Mouse (Mus musculus) testis, adult 2 months (tissue): ENCODE measurements at regions not wholly inside any gene's neighbourhood (a gene's known extent, or its start where the extent isn't known, plus 50 kb on each side); places are given as distances from the start of the nearest gene placed in this dataset.

Experiments
- H3K27ac ChIP-seq: fragments of 200-500 bp; 2 replicates; pipeline ENCODE4 v1.5.1; 2012; ENCODE audit warnings: low read depth, low read length; ENCODE audit not compliant: control insufficient read depth, insufficient read depth
- H3K27me3 ChIP-seq: fragments of 200-500 bp; 2 replicates; pipeline ENCODE4 v1.6.1; 2012; ENCODE audit warnings: mild to moderate bottlenecking, low read length, moderate library complexity; ENCODE audit not compliant: control insufficient read depth, insufficient read depth
- H3K36me3 ChIP-seq: fragments of 200-500 bp; 2 replicates; pipeline ENCODE4 v1.6.1; 2012; ENCODE audit warnings: mild to moderate bottlenecking, low read length; ENCODE audit not compliant: control insufficient read depth, insufficient read depth
- H3K4me1 ChIP-seq: fragments of 200-500 bp; 2 replicates; pipeline ENCODE4 v1.6.1; 2012; ENCODE audit warnings: low read length; ENCODE audit not compliant: control insufficient read depth, insufficient read depth
- H3K4me3 ChIP-seq: fragments of 200-500 bp; 2 replicates; pipeline ENCODE4 v1.5.1; 2012; ENCODE audit warnings: low read depth, mild to moderate bottlenecking, low read length, moderate library complexity, mixed read lengths; ENCODE audit not compliant: control insufficient read depth
- CTCF ChIP-seq: fragments of 200-500 bp; IDR thresholded peaks from 2 replicates; pipeline ENCODE4 v1.5.1; 2012; ENCODE audit warnings: low read depth, mild to moderate bottlenecking, inconsistent platforms, low read length, moderate library complexity; ENCODE audit not compliant: control insufficient read depth, insufficient read depth, insufficient replicate concordance
- POLR2A ChIP-seq: fragments of 200-500 bp; IDR thresholded peaks from 2 replicates; pipeline ENCODE4 v1.6.1; 2012; ENCODE audit warnings: low read depth, mild to moderate bottlenecking, inconsistent platforms, low read length, moderate library complexity; ENCODE audit not compliant: control insufficient read depth

DNA sequence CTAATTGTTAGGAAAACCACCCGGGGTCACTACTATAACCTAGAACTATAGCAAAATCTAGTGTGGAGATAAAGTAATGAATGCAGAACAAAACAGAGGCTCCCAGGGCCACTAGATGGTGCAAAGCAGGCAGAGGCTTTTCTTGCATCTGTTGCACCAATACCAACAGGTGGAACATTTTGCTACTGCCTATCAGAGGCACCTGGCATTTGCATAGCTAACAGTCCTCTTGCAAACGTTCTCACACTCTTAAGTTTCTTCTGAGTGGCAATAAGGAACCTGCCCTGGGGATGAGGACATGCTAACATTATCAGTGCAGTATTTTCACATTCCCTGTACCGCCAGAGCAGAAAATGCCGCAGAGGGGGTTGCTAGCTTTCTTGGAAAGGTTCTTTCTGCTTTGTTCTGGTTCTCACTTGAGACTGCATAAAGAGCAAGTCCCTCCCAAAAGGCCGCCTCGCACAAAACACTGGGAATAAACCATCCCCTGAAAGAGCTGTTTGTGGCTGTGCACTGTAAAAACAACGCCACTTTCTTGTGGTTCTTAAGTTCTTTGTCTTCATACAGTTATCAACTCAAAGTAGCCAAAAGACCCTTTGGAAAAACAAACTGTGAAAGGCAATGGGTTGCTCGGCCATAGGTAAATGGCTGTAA, 193.2 kb upstream of the Smim15 start:
- no peaks in the 10 kb centered on the region for H3K27me3 ChIP-seq
- no peak for TF ChIP-seq POLR2A
- no peak for TF ChIP-seq CTCF
- H3K27ac ChIP-seq: no peak overlapping the region
- H3K4me3 ChIP-seq: no peak overlapping the region
- no peaks in the 10 kb centered on the region for H3K36me3 ChIP-seq
- H3K4me1 ChIP-seq: no peaks in the 10 kb centered on the region

DNA sequence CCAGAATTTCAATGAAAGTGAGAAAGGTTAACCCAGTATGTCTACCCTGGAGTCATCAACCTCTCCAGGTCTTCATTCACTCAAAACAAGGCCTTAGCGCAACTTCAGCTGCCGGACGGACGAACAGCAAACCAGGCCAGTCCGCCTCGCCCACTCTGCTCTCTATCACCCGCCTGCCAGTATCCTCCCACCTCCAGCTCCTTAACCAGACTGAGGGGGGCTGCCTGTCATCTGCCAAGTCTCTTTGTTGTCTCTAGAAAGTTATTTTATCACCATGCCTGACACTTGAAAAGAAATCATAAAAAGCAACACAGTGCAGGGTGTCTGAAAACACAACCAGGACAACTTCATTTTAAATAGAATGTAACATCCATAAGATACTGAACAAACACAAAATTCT, 195.4 kb upstream of the Smim15 start:
- Histone ChIP-seq H3K27me3 (no peaks in the 10 kb centered on the region), H3K36me3 (no peaks in the 10 kb centered on the region), H3K4me1 (no peaks in the 10 kb centered on the region), H3K27ac (no peak overlapping the region), H3K4me3 (no peak overlapping the region)
- no peak for TF ChIP-seq POLR2A
- TF ChIP-seq CTCF: no peak

DNA sequence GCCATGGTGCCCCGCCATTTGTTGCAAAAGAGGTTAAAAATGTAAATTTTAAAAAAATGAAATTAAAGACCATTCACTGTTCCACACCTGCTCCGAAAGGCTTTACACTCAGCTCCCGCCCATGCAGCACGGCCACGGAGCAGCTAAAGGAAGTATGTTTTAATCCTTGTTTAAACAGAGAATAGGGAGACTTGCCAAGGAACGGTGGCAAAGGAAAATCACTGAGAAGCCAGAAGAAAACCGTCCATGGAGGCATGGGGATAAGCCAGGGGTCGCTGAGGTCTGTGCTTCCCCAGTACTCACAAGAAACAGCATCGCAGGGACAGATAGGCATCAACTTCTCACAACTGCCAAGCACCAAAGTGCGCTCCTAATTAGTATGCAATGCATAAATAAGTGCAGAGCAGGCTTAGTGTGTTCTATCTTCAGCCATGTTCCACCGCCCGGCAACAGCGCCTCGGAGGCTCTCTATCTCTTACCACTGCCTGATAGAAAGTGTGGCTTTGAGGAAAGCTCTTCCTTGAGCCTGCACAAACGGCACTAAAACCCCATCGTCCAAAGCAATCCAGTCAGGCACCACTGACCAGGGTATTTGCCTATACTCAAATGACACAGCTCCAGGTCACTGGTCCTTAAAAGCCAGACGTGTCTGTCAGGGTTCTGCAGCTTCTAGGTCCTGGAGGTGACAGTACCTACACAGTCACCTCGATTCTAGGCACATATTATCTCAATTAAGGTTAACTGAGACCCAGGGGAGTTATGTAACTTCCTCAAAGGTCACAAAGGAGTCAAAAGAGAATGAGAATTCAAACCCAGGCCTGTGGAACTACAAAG, 196.8 kb upstream of the Smim15 start:
- no peaks in the 10 kb centered on the region for H3K4me1 ChIP-seq
- no peak for TF ChIP-seq POLR2A
- TF ChIP-seq CTCF: no peak
- no peak overlapping the region for H3K27ac ChIP-seq
- H3K36me3 ChIP-seq: no peaks in the 10 kb centered on the region
- no peak overlapping the region for H3K4me3 ChIP-seq
- H3K27me3 ChIP-seq: no peaks in the 10 kb centered on the region

DNA sequence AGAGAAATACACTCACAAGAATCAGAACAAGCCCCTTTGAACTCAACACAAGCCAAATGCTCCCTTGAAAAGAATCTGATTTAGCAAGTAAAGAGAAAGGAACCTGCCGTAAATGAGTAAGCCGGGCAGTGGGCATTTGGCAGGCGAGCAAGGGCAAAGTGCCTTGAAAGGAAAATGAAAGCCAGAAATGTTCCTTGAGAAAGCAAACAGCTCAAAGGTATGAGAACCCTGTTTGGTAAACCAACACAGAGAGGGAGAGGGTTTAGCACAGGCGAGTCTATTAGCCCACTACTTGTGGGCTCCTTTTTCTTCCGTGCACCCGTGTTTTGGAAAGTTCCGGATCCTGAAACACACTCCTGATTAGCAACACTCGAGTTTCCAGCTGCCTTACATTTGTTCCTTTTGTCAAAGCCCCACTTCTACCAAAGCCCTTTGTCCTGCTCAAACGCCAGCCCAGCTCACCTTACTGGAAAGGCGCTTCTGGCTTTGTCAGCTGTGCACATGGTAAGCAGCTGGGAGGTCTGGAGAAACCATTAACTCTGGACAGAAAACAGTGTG, 197.5 kb upstream of the Smim15 start:
- no peak overlapping the region for H3K4me3 ChIP-seq
- no peak overlapping the region for H3K27ac ChIP-seq
- no peaks in the 10 kb centered on the region for H3K4me1 ChIP-seq
- no peaks in the 10 kb centered on the region for H3K36me3 ChIP-seq
- H3K27me3 ChIP-seq: no peaks in the 10 kb centered on the region
- no peak for TF ChIP-seq POLR2A
- TF ChIP-seq CTCF: no peak

DNA sequence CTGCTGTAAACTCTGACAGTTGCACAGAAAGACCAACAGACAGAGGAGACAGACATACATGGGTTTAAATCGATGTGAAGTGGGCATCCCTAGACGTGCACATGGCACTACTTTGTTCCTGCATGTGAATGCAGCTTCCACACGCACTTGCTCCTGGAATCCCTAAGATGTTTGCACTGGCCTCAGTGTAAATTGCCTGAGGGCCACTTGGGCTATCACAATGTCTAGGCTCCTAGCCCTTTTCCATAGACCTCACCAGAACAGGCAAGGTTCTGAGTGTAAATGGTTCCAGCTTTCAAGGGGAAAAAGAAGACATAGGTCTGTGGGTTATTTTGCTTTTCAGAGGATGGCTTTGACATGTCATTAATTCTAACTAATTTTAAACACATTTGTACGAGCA, 198.4 kb upstream of the Smim15 start:
- H3K4me3 ChIP-seq: no peak overlapping the region
- TF ChIP-seq POLR2A: no peak
- TF ChIP-seq CTCF: no peak
- no peaks in the 10 kb centered on the region for H3K4me1 ChIP-seq
- H3K27ac ChIP-seq: no peak overlapping the region
- H3K27me3 ChIP-seq: no peaks in the 10 kb centered on the region
- H3K36me3 ChIP-seq: no peaks in the 10 kb centered on the region

DNA sequence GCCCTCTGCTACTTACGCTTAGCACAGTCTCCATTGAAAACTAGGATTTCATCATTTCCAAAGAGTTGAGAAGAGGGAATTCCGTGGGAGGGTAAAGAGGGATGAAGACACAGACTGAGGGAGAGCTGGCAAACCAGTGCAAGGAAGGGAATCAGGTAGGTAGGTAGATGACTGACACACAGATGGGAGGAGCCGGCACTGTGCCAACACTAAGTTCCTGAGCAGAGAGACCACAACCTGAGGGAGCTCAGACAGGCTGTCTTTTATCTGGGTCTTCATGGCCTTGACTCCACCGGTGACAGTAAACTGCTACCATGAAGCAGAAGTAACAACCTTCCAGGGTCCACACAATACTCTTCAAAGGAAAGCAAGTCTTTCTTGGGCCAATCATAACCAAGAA, 200.2 kb upstream of the Smim15 start:
- H3K4me3 ChIP-seq: no peak overlapping the region
- H3K4me1 ChIP-seq: no peaks in the 10 kb centered on the region
- TF ChIP-seq POLR2A: no peak
- TF ChIP-seq CTCF: no peak

DNA sequence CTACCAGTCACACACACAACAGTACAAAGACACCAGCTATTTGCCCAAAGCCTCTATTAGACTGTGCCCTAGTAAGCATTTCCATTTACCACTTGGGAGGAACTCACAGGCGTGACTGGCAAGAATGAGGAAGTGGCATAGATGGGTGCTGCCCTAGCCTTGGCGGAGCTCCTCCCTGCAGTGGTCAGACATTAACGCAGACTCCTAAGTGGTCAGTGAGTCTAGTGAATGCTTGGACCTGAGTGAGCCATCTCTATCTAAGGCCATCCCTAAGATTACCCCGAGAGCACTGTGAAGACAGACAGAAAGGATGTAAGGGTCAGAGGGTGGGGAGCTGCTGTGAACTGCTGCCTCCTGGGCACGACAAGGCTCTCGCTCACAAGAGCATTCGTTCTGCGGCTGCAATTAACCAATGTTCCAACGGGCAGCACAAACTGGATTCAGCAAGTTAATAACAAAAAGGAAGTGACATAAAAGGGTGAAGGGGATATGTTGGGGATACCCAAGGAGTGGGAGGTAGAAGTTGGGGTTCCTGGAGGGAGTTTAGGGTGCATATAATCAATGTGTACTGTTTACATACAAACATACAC, 206.0 kb upstream of the Smim15 start:
- TF ChIP-seq CTCF (no peak), POLR2A (no peak)
- H3K36me3 ChIP-seq: no peaks in the 10 kb centered on the region
- H3K27me3 ChIP-seq: no peaks in the 10 kb centered on the region
- no peak overlapping the region for H3K27ac ChIP-seq
- H3K4me3 ChIP-seq: no peak overlapping the region
- H3K4me1 ChIP-seq: no peaks in the 10 kb centered on the region

More for the DNA sequence above, 200.2 kb upstream of the Smim15 start:
- no peaks in the 10 kb centered on the region for H3K36me3 ChIP-seq
- H3K27ac ChIP-seq: no peak overlapping the region
- no peaks in the 10 kb centered on the region for H3K27me3 ChIP-seq
